Mouse (Mus musculus): ENCODE measurements around the gene Cpeb4. TPM values are rescaled to one million over a fixed set of nuclear protein-coding genes. Genes with fewer than 3 reads are reported as not detected.

Gene Cpeb4
- polyA plus RNA-seq (2017; shearing (Covaris generic)): 15.7 TPM

GRCm38 (mm10) chr11:31871911-31872310, at the start of gene Cpeb4:
Gene Cpeb4 (plus strand): TSS chr11:31872211.

GRCm38 (mm10) chr11:31965256-31966134, 93.5 kb downstream of the Cpeb4 start, which contains the start of gene 4930524B15Rik:
Gene 4930524B15Rik (plus strand): TSS chr11:31965592.

Other genes with a start within 250 kb of the Cpeb4 start
- 4.8 TPM for gene Bod1, start 200.3 kb upstream of the Cpeb4 start, polyA plus RNA-seq (2017; shearing (Covaris generic))
- not detected for gene 4930524B15Rik, start 93.4 kb downstream of the Cpeb4 start, polyA plus RNA-seq (2017; shearing (Covaris generic))
- gene Nsg2, start 128.3 kb downstream of the Cpeb4 start, polyA plus RNA-seq (2017; shearing (Covaris generic)): 122 TPM